Mouse (Mus musculus) liver, adult 2 months (tissue): Measurements from ENCODE around the gene 1700113H08Rik.

Source experiments
- CTCF ChIP-seq: fragments of 200-500 bp; IDR thresholded peaks from 2 replicates; pipeline ENCODE4 v1.5.1; 2011; ENCODE audit warnings: low read depth, low read length, control low read depth
- POLR2A ChIP-seq: fragments of 200-500 bp; IDR thresholded peaks from 2 replicates; pipeline ENCODE4 v1.6.1; 2011; ENCODE audit warnings: low read length, control low read depth; ENCODE audit not compliant: insufficient read depth; ENCODE audit errors: extremely low read depth

- no peak for TF ChIP-seq CTCF
- TF ChIP-seq POLR2A = no peak
Measured at GRCm38 (mm10) chr10:87101951-87102320, 44.1 kb downstream of the 1700113H08Rik start.
